Mouse (Mus musculus) kidney, postnatal 14 days (tissue): ENCODE data around the gene Bcl11b.

Experiments used
- DNase-seq: peaks from one replicate; pipeline ENCODE4 v3.0.0; 2022; ENCODE audit warnings: mixed read lengths

The Bcl11b gene

DNA sequence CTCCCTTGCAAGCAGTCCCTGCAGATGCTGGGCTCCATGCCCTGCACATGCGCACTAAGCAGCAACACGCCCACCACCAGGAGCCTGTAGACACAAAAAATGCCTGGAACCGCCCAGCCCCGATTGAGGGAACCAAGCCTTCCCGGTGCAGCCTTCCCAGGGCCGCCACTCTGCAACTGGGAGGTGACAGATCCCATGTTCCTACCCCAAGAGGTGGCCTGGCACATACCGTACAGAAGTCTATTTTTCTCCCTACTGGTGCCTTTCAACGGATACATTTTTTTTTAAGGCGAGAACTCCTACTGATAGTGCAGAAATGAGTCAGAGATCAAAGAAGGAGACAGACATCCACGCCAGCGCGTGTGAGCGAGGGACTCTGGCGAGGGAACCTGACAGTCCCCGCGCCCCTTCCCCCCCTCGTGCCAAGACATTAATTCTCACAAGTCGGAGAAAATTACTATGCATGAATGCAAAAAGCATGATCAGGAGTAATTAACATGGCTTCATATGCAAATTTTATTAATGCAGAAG is 33.5 kb downstream of the Bcl11b start:
- DNase-seq, result no peak

DNA sequence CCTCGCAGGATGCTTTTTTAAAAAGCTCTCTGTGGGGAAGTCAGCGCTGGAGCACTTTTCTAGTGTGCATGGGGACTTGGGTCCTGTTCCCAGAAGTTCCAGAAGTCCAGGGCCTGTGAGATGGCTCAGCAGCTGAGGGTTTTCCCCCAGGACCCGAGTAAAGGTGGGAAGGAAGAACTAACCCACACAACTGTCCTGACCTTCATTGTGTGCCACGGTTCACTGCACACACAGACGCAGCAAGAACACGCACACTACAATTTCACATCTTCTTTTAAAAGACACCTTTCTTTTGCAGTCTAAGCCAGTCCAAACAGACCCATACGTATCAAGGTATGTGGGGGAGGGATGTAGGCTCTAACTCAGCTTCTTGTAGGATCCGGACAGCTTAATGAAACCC is 34.3 kb downstream of the Bcl11b start:
- no peak for DNase-seq

DNA sequence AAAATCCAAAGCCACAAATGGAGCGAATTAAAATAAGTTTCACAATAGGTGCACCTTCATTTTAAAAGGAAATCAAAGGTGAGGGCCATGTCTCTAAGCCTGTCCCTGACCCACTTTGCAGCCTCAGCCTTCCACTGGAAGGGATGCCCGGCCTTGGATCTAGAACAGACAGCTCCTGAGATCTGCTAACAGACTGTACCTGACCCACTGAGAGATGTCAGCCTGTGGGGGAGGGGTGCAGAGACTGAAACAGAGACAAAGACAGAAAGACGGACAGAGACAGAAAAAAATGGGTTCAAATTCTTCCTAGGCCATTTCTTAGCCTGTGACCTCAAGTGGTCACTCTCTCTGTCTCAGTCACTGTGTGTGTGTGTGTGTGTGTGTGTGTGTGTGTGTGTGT is 35.1 kb downstream of the Bcl11b start:
- no peak for DNase-seq

DNA sequence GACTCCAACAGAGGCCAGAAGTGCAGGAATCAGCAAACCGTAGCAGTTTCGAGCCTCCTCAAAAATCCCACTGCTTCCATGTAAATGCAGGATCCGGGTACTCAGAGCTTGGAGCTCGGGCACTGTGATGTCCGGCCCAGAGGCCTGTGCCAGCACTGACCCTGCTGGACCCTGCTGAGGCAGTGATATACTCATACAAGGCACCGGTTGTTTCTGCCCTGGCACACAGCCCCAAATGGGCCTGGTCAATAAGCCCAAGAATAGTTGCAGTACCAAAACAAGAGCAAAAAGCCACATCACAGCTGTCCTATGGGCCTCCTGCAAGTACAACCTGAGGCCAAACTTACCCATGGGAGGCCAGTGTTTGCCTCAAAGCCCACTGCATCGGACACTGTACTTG is 36.4 kb downstream of the Bcl11b start:
- peak; percentile 41 for DNase-seq

DNA sequence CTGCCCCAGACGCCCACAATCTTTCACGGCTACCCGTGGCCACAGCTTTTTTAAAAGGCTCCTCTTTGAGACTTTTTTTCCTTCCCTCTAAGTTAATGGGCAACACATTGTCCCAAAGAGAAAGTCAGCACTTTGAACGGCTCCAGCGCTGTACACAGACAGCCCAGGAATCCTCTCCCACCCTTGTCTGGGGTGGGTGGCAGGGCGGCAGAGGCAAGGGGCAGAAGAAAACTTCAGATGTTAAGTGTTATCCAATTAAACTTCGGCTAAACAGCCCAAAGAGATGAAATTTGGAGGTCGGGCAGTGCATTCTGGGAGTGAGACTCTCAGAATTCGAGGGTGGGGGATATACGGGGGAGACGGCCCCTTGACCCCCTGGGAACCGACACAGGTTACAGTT is 38.3 kb downstream of the Bcl11b start:
- peak; percentile 24 for DNase-seq

DNA sequence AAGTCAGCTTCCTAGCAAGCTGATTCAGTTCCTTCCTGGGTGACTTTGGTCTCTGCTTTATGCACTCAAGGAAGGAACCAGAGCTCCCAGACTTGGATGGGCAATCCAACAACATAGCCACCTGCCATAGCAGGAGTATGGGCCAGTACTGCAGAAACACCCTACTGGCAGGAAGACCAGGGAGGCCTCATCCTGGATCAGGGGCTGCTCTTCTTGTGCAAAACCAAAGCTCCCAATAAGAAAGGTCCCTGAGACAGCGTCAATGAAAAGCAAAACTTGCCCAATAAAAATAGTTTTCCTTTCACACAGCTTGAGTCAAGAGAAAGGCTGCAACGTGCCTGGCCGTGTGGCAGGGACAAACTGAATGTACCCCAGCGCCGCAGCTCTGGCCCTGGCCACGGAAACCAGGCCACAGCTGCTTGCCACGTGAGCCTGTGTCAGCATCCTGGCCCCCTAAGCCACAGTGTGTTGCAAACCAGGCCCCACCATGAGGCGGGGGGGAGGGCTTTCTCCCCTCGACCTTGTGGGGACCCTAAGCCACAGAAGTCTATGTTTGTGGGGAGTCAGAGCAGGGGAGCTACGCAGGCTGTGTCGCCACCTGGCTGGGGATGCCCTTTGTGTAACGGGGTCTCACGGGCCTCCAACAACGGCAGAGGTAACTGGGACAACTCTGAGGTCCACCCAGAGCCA is 38.9 kb downstream of the Bcl11b start:
- DNase-seq, result no peak

DNA sequence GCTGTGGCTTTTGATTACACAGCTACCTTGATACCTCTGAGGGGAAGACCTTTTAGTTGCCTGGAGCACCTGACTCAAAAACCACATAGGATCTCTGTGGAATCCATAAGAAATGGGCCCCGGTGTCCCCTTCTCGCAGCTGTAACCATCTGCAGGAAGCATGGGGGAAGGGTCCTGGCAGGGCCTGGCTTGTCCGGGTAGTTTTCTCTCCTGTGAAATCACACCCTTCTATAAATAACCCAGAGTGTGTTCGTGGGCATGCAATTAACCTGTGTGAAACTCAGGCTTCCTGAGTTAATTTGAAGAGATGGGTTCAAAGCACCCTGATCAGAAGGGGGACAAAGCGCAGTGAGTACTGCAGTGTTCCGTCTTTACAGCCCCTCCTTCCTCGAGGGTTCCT is 40.5 kb downstream of the Bcl11b start:
- DNase-seq, result no peak

DNA sequence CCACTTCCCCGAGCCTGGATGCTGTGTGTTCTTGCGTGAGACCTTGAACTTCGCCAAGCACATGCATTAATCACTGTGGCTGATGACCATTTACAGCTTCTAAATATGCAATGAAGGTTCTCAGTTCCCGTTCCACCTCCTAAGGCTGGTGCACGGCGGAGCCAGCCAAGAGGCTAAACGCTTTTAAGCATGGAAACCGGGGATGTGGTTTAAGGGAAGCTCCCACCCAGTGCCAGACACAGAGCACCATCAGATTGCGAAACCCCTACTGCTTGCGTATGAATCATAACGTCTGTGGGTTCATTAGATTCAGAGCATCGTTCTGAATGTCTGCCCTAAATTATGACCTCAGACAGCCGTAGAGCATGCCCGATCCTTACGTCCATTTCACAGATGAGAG is 41.6 kb downstream of the Bcl11b start:
- no peak for DNase-seq

DNA sequence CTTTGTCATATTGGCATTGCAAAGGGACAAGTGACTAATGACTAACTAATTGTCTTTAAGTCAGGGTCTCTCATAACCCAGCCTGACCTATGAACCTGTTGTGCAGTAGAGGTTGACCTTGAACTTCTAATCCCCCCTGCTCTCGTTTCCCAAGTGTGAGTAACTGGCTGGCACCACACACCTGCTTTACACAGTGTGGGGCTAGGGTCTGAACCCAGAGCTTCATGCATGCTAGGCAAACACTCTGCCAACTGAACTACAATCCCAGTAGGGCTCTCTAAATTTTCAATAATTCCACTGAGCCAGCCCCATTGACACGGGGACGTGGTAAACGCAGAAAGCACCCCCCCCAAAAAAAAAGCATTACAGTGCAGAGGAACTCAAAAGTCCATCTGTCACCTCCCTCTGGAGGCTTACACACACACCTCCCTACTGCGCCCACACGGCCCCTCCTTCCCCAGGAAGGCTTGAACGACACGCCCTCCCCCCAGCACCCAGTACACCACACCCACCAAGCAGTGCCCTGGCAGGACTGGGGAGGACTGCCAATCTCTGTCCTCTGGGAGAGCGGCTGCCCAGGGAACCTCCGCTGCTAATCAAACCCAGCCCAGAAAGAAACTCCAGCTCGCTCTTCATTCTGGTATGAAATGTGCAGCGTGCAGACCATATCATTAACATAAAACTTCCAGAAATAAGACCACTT is 42.5 kb downstream of the Bcl11b start:
- DNase-seq, result peak; percentile 77

DNA sequence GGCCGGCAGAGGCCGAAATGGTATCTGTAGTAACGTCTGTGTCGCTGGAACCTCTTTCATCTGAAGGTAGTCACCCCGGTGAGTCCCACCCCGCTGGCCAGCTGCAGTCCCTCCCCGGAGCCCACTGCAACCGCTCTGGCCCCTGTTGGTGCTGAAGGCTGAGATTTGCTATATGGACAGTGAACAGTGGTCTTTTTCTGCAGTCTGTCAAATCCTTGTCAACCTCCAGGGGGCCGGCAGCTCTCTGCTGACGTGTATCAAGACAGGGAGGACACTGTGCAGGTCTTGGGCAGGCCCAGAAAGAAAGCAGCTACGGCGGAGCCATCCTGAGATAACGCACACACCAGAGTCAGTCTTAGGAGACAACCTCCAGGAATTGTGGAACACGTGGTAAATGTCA is 43.0 kb downstream of the Bcl11b start:
- DNase-seq, result no peak

DNA sequence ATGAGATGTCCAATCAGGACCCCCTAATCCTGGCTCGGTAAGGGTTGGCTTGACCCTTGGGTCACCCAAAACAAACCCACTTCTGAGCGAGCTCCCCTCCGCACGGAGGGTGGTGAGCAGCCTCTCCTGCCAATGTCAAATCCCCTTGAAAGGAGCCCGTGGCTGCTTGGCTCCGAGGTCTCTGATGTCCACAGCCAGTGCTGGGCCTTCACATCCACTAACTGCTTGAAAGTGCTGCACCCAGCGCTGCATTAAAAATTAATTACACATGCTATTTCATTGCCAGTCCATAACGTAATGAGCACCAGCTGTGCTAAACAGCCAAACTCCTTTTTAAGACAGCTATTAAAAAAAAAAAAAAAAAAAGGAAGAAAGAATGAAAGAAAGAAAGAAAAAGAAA is 43.5 kb downstream of the Bcl11b start:
- no peak for DNase-seq

DNA sequence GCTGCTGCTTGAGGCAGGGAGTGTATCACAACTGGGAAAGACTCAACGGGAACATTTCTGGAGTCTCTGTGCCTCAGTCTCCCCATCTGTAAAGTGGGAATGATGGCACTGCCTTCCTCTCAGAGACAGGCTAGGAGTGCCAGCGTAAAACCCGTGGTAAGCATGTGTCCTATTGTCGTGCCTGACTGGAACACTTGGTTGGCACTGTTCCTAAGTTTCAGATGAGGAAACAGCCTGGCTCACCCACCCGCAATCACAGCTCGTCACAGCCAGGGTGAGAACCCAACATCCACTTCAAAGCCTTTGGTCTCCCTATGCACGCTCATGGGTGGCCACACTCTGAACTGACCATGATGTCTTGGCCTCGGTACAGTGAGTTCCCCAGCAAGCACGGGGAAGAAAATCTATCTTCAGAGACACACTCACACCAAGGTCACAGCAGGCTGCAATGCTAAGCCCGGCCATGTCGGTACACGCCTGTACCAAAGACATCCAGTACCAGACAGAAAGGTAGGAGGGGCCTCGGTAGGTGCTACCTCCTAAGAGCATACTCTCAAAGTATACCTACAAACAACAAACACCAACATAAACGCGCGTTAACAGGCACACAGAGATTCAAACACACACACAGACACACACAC is 50.2 kb downstream of the Bcl11b start:
- no peak for DNase-seq

DNA sequence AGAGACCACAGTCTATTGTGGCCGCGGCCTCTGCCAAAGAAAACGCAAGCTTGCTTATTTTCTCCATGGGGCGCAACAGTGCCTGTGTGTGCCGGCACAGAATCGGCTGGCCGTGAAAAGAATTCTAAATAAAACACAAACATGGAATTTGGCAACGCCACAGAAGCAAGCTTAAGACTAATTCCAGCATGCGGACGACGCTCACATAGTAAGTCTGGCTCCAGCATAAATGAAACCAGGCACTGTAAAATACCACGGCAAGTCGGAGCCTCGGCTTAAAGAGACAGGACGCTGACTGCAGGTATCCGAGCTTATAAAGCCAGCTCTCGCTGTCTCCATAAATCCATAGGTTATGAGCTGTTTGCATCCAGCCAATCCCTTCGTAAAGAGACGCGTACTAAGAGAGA is 51.1 kb downstream of the Bcl11b start:
- peak; percentile 62 for DNase-seq

DNA sequence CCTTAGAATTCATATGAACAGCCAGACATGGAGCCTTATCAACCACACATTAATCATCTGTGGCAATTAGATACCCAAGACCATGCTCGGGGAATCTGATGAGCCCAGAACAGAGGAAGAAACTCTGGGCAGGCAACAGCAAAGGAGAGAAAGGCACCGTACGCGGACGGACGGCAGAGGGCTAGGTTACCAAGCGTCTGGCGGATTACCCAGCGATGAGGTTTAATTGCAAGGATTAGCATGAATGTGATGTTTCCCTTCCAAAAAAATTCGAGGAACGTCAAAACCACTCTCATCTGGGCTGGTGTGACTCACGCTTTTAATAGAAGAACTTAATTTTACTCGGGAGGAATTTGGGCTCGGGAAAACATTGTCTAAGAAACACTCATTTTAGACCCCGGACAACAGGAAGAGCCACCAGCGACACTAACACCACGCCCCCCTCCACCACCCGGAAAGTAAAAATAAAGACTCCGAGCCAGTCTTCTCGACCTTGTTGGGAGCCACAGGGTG is 52.7 kb downstream of the Bcl11b start:
- DNase-seq, result no peak

DNA sequence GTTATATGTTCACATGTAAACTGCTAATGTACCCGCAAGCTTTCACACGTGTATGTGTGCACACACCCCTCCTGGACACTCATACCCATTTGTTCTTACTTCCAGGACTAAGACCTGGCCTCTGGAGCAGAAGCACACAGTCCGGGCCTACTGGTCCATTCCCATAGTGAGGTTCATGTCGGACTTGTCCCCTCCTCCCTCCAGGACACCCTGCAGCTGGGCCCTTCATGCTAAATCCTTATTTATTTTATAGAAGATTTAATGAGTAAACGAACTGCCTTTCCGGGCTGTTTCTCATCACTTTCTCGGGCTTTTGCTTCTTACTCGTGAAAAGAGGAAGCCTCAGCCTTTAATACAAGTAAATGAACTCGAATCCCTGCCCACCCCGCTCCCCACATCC is 54.0 kb downstream of the Bcl11b start:
- DNase-seq, result no peak

DNA sequence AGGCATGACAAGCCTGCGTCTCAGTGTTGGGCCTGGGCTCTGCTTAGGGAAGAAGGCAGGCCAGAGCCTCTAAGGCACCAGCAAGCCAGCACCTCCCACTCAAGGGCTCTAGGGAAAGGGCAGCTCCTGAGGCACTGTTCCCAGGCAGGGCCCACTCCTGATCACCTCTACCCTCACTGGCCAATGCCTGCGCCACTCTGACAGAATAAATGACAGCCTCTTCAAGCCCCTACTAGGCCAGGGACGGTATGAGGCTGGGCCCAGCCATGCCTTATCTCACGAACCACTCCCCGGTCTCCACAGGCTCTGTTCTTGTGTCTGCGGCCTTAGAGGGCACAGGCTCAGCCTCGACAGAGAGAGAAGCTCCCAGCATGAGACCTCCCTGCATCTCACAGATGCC is 61.3 kb downstream of the Bcl11b start:
- no peak for DNase-seq

DNA sequence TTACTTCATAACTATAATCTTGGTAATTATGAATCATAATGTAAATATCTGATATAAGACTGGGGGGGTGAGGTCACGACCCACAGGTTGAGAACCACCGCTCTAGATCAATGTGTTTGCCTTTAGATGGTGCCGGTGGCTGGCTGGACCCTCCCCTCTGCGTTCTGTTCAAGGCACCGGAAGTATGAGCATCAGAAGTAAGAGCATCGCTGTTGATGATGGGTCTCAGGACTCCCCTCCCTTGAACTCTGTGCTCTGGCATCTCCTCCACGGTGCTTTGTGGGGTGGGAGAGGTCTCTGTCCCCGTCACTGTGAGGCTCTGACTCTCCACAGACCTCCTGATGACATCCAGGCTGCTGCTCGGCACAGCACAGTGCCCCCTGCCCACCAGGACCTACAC is 62.6 kb downstream of the Bcl11b start:
- no peak for DNase-seq

DNA sequence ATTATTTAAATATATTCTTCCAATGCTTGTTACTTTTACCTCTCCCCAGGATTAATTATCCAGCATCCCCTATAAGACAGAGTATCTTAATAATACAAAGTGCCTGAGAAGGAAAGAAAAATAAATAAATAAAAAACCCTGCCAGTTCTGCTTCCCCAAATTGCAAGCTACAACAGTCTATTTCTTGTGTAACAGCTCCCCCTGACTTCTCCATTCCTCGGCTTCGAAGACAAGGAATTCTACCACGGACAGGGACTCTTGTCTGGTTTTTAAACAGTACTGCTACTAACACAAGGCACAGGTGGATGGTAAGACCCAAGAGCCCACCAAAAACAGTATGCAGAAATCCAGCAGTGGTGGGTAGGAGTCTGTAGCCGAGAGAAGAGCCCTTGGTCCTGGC is 64.2 kb downstream of the Bcl11b start:
- DNase-seq, result no peak

DNA sequence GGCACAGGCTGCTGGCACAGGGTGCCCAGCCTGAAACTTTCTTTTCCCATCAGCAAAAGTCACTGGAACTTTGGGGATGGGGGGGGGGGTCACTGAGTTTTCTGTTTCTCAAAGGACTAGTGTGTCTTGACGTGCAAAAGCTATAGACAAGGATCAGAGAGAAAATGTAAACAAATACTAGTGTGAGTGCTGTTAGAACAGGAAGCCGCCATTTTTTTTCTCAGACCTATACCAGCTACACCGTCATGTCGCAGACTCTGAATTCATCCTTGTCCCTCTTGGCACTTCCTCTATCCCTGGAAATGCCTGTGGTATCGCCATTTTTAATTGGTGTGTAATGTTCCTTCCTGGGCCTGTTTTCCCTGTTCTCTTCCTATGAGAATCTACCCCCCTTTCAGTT is 66.4 kb downstream of the Bcl11b start:
- DNase-seq, result no peak

DNA sequence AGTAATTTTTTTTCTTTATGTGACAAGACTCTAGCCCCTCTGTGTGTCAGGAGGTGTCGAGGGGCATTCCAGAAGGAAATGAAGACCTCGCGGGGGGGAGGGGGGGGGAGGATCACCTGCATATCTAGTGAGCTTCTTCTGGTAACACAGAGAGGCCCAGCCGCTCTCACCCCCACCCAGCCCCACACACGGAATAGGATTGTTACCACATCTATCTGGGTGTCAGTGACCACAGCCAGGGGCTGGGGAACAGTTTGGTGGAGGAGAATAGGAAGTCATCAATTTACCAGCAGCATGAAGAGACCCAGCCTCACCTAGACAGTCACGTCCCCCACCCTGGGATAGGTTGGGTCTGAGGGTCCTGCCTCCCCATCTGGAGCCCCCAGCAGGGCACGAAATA is 67.0 kb downstream of the Bcl11b start:
- no peak for DNase-seq

DNA sequence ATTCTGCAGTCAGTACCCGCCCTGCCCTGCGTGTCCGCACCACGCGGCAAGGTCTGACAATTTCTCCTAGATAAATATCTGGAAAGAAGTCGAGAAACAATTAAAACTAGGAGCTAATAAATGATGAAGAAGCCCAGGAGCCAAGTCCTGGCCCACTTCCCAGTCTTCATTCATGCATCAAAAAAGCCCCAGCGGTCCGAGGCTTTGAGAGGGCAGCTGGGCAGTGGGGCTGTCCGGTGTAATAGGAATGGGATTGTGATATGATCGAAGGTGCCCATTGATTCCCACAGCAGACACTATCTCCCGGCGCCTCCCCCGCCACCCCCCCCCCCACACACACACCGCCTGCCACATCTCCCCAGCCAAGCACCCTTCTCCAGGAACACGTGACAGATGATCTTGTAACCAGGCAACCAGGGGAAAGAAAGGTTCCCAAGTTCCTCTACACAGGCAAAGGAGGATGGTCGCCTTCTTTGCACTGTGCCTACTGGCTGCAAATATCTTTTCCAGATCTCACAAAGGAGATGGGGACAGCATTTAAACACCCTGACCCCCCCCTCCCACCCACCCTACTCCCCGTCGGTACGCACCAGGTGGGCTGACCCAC is 68.5 kb downstream of the Bcl11b start:
- peak; percentile 76 for DNase-seq

DNA sequence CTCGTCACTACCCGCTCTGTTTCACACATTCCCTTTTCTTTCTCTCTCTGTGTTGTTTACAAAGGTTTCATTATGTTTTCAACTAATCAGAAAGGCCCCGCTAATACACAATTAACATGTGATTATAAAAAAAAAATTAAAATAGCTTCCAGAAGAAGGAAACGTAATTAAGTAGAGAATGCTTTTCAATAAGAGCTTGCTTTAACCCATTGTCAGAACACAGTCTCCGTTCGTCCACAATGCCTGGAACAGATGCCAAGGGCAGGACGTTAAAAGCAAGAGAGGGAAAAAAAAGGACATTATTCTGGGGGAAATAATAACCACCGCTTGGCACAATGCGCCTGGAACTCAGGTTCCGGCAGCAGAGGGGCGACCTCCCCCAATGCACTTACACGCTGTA is 71.3 kb downstream of the Bcl11b start:
- DNase-seq, result no peak

DNA sequence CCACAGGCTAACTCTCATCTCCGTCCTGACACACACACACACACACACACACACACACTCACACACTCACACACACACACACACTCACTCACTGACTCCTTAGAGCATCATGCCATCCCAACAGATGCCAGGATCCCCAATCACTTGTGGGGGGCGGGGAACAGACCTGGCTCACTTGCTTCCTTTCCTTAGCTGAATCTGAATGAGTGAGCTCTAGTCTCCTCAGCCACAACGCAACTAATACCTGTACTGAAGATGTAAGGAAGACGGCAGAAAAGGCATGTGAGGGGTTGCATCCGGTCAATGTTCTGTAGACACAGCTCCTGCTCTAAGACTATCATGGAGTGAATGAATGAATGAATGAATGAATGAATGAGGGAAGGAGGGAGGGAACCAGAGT is 71.9 kb downstream of the Bcl11b start:
- DNase-seq, result no peak
